Mouse (Mus musculus) myocyte (in vitro differentiated cells): Measurements from ENCODE around the gene Rpl23.

ENCODE experiments used
- CEBPB ChIP-seq: IDR thresholded peaks from 2 replicates; pipeline ENCODE4 v1.6.1; 2011; ENCODE audit warnings: mild to moderate bottlenecking, moderate library complexity; ENCODE audit not compliant: poor library complexity, insufficient read depth, severe bottlenecking
- E2F4 ChIP-seq: IDR thresholded peaks from one replicate; pipeline ENCODE4 v1.6.1; 2011; ENCODE audit warnings: mild to moderate bottlenecking, control low read depth, moderate library complexity; ENCODE audit not compliant: insufficient read depth
- MAX ChIP-seq: IDR thresholded peaks from one replicate; pipeline ENCODE4 v1.6.1; 2011; ENCODE audit warnings: low read depth, mild to moderate bottlenecking, control low read depth
- MYOD1 ChIP-seq, 3 experiments: IDR thresholded peaks; one replicate each; pipeline ENCODE4 v1.6.1; 2011; ENCODE audit warnings: control low read depth in 2 of 3, low read depth in 2 of 3, mild to moderate bottlenecking in 2 of 3, moderate library complexity in 1 of 3; ENCODE audit not compliant: insufficient read length in 2 of 3, control insufficient read depth in 1 of 3
- MYOG ChIP-seq, 3 experiments: IDR thresholded peaks; one replicate each; pipeline ENCODE4 v1.6.1; 2011; ENCODE audit warnings: control low read depth in 2 of 3, low read depth in 2 of 3, mild to moderate bottlenecking in 2 of 3; ENCODE audit not compliant: insufficient read length in 2 of 3, control insufficient read depth in 1 of 3, insufficient read depth in 1 of 3
- POLR2A ChIP-seq: IDR thresholded peaks from one replicate; pipeline ENCODE4 v1.6.1; 2011; ENCODE audit warnings: low read depth, mild to moderate bottlenecking, control low read depth, moderate library complexity; ENCODE audit not compliant: insufficient read length
- POLR2AphosphoS2 ChIP-seq: IDR thresholded peaks from one replicate; pipeline ENCODE4 v1.6.1; 2011; ENCODE audit warnings: low read depth, control low read depth; ENCODE audit not compliant: insufficient read length
- REST ChIP-seq: IDR thresholded peaks from one replicate; pipeline ENCODE4 v1.6.1; 2011; ENCODE audit warnings: mild to moderate bottlenecking, control low read depth, moderate library complexity; ENCODE audit not compliant: insufficient read depth, insufficient read length
- TCF12 ChIP-seq: IDR thresholded peaks from one replicate; pipeline ENCODE4 v1.6.1; 2011; ENCODE audit warnings: mild to moderate bottlenecking, control low read depth; ENCODE audit not compliant: poor library complexity, insufficient read depth, severe bottlenecking
- USF1 ChIP-seq: IDR thresholded peaks from one replicate; pipeline ENCODE4 v1.6.1; 2011; ENCODE audit warnings: low read depth, mild to moderate bottlenecking, control low read depth, moderate library complexity

DNA sequence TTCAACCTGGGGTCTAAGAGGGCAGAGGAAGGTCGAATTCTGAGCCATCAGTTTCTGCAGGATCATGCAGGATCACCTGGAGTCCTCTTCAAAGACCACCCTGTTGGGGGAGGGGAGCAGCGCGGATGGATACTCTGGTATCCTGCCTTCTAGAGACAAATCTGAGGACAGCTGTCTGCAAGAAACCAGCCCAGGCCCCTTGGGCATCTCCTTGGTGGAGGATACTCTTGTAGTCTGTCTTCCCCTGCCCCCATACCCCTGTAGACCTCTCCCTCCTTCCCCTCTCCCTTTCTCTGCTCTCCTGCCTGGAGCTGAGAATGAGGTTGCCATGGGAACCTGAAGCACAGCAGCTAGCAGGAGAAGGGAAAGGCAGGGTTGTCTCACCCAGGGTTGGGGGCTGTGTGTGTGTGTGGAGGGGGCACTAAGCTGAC is 30.3 kb upstream of the Rpl23 start:
- TF ChIP-seq POLR2AphosphoS2 (no peak), POLR2A (no peak), TCF12 (no peak), MYOD1 (IDR thresholded peaks at IDR 0.05; ENCODE audit: control insufficient read depth in 1 of 3, insufficient read length in 2 of 3, low read depth in 2 of 3) (no peak), USF1 (no peak), MAX (no peak), MYOG (IDR thresholded peaks at IDR 0.05; ENCODE audit: control insufficient read depth in 1 of 3, insufficient read depth in 1 of 3, insufficient read length in 2 of 3, low read depth in 2 of 3) (no peak), REST (no peak), CEBPB (no peak), E2F4 (no peak)
